Comparison of ENCODE assay signal across 8 mouse cellular contexts in genomic region chr8:13676701-13677412, GRCm38 (mm10). TPM values are rescaled to one million over a fixed set of nuclear protein-coding genes. Genes with fewer than 3 reads are reported as not detected.
DNase-seq lines count a peak whose midpoint lies in the region; ATAC-seq and TF ChIP-seq lines count a peak whose summit lies in the region.

No protein-coding gene starts in this region.

- peak; percentile 74 for ATAC-seq in hindbrain, postnatal 0 days
- ATAC-seq in megakaryocyte, adult 5-6 weeks (ENCODE audit: poor library complexity, severe bottlenecking): peak; percentile 22

- intact Hi-C loops in left cerebral cortex, adult 2 months (cut with DNase I): loop anchor here (1.0 to 2.0 kb wide), 4 partner anchors 28 to 126 kb away; partner anchors contain the start of gene Cfap97d2

- H3K4me3 ChIP-seq in hindbrain, postnatal 0 days (ENCODE audit: low read length): peak overlapping the region; percentile 89
- peak overlapping the region; percentile 99 for H3K4me3 ChIP-seq in left cerebral cortex, adult 2 months

- H3K27me3 ChIP-seq in hindbrain, postnatal 0 days (ENCODE audit: insufficient read depth, low read length): no peaks in the 10 kb centered on the region

- peak overlapping the region; percentile 97 for H3K27ac ChIP-seq in hindbrain, postnatal 0 days
- peak overlapping the region; percentile 78 for H3K27ac ChIP-seq in left cerebral cortex, adult 2 months

- H3K4me2 ChIP-seq in hindbrain, postnatal 0 days (ENCODE audit: low read depth, low read length): peak overlapping the region; percentile 83

- DNase-seq in T-cell, adult 2 months (ENCODE audit: low spot score): peak; percentile 81
- peak; percentile 84 for DNase-seq in cerebellum, adult 9-11 months
- DNase-seq in frontal cortex, postnatal 10 days (ENCODE audit: low spot score in 2 of 2): peak; percentile 71 to 75
- peak; percentile 87 for DNase-seq in hindbrain, postnatal 0 days (ENCODE audit: low spot score)
- DNase-seq in left cerebral cortex, adult 2 months (ENCODE audit: extremely low spot score in 1 of 2, low spot score in 2 of 2): peak; percentile 66 to 68
- DNase-seq in right cerebral cortex, adult 18-20 months: peak; percentile 70
- peak; percentile 26 for DNase-seq in urinary bladder, postnatal 10 days (ENCODE audit: low spot score)

- under 1% methylated on average over 47 of the region's 47 CpGs for WGBS in hindbrain, postnatal 0 days

- H3K9ac ChIP-seq in hindbrain, postnatal 0 days (replicated peaks; ENCODE audit: low read length): peak overlapping the region; percentile 80

- H3K9me3 ChIP-seq in hindbrain, postnatal 0 days (ENCODE audit: low read length): no peaks in the 10 kb centered on the region

- H3K36me3 ChIP-seq in hindbrain, postnatal 0 days (ENCODE audit: insufficient read depth, low read length): no peaks in the 10 kb centered on the region

- peak; percentile 46; the same call in 1 of the 2 replicates for TF ChIP-seq CTCF in hindbrain, postnatal 0 days (IDR thresholded peaks at IDR 0.05; ENCODE audit: low read depth)
- no peak for TF ChIP-seq CTCF in left cerebral cortex, adult 2 months (IDR thresholded peaks at IDR 0.05)

- H3K4me1 ChIP-seq in hindbrain, postnatal 0 days (ENCODE audit: insufficient read depth, low read length): peaks cover 28% of the 10 kb centered on the region

RNA-seq across cellular contexts. Expression of gene Rasa3, which starts 0.5 kb away (rescaled TPM):
- total RNA-seq in hindbrain, postnatal 0 days (2014; rRNA removed): 84.7 and 85.2 TPM in 2 replicates
- 29.4 and 33.5 TPM in 2 replicates for polyA plus RNA-seq in hindbrain, postnatal 0 days (2015; fragmentation: Nextera tagmentation; extraction: Ambion mirVana)
- 10 to 100 TPM; 62.3 to 69.4 TPM for total RNA-seq in left cerebral cortex, adult 2 months (2021)
- 72.8 and 75.0 TPM in 2 replicates for total RNA-seq in megakaryocyte, adult 5-6 weeks (2015)
- 159 and 164 TPM in 2 replicates for total RNA-seq in megakaryocyte, adult 5-6 weeks (2017)

RNA-seq across cellular contexts. Expression of gene Cfap97d2, which starts 28.8 kb away (rescaled TPM):
- 0.54 and 0.84 TPM in 2 replicates for total RNA-seq in hindbrain, postnatal 0 days (2014; rRNA removed)
- polyA plus RNA-seq in hindbrain, postnatal 0 days (2015; fragmentation: Nextera tagmentation; extraction: Ambion mirVana): 1.8 TPM in 2 replicates
- total RNA-seq in left cerebral cortex, adult 2 months (2021): 1 to 10 TPM; 1.0 to 1.4 TPM
- not detected in 2 replicates for total RNA-seq in megakaryocyte, adult 5-6 weeks (2015)
- not detected in 2 replicates for total RNA-seq in megakaryocyte, adult 5-6 weeks (2017)

Comparison
In these comparisons a context has a peak if more than half of its experiments do, and no peak if none do; other contexts are left out.
1. Peak in every context shown above with its lines: DNase-seq, ATAC-seq, H3K4me3 ChIP-seq and H3K27ac ChIP-seq.
2. DNase-seq: peak in every context shown above with its lines; median percentile 87 in hindbrain, postnatal 0 days; 84 in cerebellum, adult 9-11 months; 81 in T-cell, adult 2 months; 73 in frontal cortex, postnatal 10 days; 70 in right cerebral cortex, adult 18-20 months; 67 in left cerebral cortex, adult 2 months; 26 in urinary bladder, postnatal 10 days.